13 mouse cellular contexts compared by ENCODE assay signal in genomic region chr1:163576411-163576810, GRCm38 (mm10).
"Had no signal": no experiment of that assay in that cellular context is flagged by ENCODE, and none has a peak within 500 bp of the region (broad histone marks: within the 10 kb centered on the region; RNA-seq: fewer than 3 reads in every experiment).

No protein-coding gene starts in this region.

- H3K4me3 ChIP-seq: left cerebral cortex, adult 2 months; limb, embryonic 15.5 days; liver, embryonic 12.5 days; lung, embryonic 15.5 days; midbrain, embryonic 10.5 days; myocyte; neural tube, embryonic 12.5 days; stomach, embryonic 15.5 days had no signal

- H3K27me3 ChIP-seq: limb, embryonic 15.5 days; liver, embryonic 12.5 days; lung, embryonic 15.5 days; neural tube, embryonic 12.5 days; stomach, embryonic 15.5 days had no signal

- H3K36me3 ChIP-seq: limb, embryonic 15.5 days; liver, embryonic 12.5 days; lung, embryonic 15.5 days; midbrain, embryonic 10.5 days; neural tube, embryonic 12.5 days; stomach, embryonic 15.5 days had no signal

- H3K27ac ChIP-seq: left cerebral cortex, adult 2 months; limb, embryonic 15.5 days; liver, embryonic 12.5 days; lung, embryonic 15.5 days; midbrain, embryonic 10.5 days; neural tube, embryonic 12.5 days; stomach, embryonic 15.5 days had no signal

- H3K9ac ChIP-seq: limb, embryonic 15.5 days; liver, embryonic 12.5 days; lung, embryonic 15.5 days; neural tube, embryonic 12.5 days; stomach, embryonic 15.5 days had no signal

- H3K9me3 ChIP-seq: limb, embryonic 15.5 days; liver, embryonic 12.5 days; lung, embryonic 15.5 days; midbrain, embryonic 10.5 days; neural tube, embryonic 12.5 days; stomach, embryonic 15.5 days had no signal

- H3K4me1 ChIP-seq: liver, embryonic 12.5 days; midbrain, embryonic 10.5 days; neural tube, embryonic 12.5 days; stomach, embryonic 15.5 days had no signal

- ATAC-seq: liver, embryonic 12.5 days had no signal

- DNase-seq: kidney, postnatal 25 days; midbrain, embryonic 14.5 days; retina, postnatal 1 day; right cerebral cortex, postnatal 14 days; thymus, postnatal 4 days had no signal

- H3K4me2 ChIP-seq: limb, embryonic 15.5 days; liver, embryonic 12.5 days; lung, embryonic 15.5 days; neural tube, embryonic 12.5 days; stomach, embryonic 15.5 days had no signal
